Mouse (Mus musculus) heart, adult 9 months (tissue): Measurements from ENCODE around the gene Ankzf1.

Experiments used
- DNase-seq, 2 experiments: peaks; one replicate each; pipeline ENCODE4 v3.0.0; 2022; ENCODE audit warnings: low spot score in 2 of 2

Ankzf1 gene

DNA sequence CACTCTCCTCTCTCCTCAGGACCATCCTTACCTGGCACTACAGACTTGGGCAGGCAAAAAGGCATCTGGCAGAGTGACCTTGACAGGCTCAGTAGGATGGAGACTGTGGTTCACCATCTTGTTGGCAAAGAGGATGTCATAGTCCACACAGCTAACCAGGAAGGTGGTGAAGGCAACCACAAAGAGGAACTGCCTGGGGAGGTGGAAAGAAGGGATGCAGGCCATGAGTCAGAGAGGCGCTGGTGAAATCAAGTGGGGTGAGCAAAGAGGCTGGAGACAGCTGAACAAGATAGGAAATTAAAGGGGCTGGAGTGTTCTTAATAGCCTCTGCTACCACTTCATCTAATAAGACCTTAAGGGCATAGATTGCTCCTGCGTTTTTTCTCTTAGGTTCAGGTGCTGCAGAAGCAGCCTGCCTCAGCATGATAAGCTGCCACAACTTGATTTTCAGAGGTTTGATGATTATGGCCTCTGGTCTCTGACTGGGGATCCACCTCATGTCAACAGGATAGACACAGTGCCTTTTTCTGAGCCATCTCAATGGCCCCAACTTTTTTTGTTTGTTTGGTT, 4.0 kb upstream of the Ankzf1 start:
- no peak for DNase-seq

DNA sequence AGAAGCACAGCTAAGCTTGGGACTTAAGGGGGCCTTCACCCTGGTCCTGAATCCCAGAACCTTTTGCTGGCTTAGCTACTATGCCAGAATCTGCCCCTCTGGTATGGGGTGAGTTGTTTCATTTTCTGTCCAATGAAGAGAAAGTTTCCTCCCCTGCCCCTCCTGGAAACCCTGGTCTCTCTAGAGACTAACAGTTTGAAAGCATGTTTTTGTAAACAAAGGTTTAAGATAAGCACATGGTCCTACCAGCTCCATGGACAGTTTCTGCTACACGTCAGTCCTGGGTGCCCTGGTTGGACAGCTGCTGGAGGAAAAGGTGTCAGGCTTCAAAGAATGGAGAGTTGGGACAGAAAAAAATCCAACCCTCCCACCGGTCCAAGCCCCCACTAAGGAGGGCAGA, 1.4 kb upstream of the Ankzf1 start:
- no peak for DNase-seq

DNA sequence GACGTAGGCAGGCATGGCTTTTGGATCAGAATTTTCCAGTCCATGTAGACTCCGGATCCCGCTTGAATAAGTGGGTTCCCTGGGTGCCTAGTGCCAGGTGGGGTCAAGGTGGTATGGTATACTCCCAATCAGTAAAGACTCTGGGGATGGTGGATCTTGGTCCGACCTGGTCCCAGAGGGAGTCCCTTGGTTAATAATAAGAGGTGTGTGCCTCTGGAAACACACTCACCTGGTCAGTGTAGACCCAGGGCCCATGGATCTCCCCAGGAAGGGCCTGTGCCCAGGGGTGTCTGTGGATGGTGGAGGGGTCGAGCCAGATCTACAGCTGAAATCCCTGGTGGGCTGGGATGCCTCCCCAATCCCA, 711 bp upstream of the Ankzf1 start:
- DNase-seq, result no peak

DNA sequence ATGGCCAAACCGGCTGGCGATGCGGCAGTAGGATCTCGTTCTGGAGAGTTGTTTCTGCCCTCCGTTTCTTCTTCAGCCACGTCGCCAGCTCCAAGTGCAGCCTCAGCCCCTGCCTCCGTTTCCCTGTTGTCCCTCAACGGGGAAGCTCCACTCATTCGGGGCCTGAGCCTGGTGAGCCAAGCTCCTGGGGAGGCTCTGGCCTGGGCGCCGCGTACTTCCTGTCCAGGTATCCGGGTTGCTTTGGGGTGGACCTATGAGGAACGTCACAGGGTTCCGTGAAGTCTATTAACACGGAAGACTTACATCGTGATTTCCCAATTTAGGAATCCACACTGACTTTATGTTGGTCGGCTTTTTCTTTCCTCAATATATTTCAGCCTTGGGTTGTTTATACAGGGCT, 501 bp downstream of the Ankzf1 start:
- DNase-seq, result peak in 1 of 2 experiments; percentile 45

DNA sequence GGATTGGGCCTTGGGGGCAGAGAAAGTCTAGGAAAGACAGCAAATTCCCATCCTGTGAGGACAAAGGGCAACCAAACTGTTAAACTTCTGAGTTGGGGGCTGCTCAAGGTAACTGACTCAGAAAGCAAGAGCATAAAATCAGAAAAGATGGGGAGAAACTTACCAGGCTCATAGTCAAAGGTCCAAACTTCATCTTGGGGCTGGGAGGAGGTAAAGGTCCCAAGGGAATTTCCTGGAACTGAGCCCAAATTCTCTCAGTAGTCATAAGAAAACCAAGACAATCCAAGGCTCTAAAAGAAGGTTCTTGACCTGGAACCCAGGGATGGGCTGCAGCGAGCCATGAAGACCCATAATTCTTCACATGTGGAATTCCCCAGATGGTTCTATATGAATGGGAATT, 9.3 kb downstream of the Ankzf1 start:
- no peak for DNase-seq

DNA sequence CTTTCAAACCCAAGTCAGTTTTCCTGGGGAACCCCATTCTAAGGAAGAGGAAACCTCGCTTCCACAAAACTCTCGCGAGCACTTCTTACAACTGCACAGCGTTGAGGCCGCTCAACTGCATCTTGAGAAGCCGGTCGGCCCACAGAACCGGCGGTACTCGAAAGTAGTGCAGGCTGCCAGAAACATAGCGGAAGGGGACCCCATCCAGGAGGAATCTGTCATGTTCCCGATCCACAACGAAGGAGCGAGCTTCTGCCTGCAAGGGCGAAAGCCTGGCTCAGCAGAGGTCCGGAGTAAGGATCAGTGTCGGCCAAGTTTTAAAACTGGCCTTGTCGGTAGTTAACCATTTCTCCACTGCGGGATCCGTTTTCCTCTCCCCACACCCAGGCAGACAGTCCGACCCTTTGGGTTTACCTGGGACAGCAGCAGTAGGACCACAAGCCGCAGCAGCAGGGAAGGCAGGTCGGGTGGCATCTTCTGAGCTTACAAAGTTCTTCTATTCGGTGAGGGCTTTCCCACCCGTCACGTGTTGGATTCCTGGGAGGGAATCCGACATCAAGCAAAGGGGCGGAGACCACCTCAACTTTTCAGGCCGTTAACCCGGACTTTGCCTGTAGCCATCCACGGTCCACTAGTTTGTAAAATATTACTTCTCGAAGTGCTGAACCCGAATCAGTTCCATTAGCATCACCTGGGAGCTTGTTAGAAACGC, 17.2 kb downstream of the Ankzf1 start:
- DNase-seq, result peak; percentile 45 to 52

DNA sequence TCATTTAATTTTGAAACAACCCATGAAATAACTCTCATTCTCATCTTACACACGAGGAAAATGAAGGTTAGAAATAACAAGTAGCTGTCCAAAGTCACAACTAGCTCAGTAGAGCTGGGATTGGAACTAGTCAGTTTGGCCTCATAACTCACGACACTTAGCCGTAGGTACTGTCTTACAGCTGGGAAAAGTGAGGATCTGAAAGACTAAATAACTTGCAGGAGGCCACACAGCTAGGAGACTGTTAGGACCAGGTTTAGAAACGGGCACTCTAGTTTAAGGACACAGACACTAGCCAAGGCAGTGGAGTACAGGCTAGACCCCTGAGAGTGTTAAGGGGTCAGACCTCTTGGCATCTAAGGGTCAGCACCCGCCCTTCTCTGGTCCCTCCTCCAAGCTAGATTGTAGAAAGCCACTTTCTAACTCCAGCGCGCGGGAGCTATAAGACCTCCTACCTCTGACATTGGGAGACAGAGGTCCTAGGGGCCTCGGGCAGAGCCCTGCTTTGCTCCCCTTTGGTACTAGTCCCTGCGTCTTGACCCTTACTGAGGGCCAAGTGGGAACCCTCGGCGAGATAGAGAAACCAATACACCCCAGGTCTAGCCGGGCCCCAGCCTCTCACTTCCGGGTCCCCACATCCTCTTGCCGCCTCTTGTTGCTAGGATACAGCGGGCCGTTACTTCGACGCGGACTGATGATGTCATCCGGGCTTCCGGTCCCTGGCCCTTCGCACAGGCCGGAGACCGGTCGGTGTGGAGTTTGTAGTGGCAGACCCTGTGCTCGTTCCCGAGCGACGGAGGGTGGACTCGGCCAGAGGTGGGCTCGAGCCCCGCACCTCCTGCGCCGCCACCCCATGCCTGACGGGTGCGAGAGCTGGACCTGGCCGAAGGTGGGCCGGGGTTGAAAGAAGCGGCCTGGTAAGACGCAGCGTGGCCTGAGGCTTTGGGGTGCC, 18.5 kb downstream of the Ankzf1 start, which contains the start of the genes Glb1l and Stk16:
Gene Glb1l, minus strand, starts transcription at position 678 of the 952 bp plus-strand sequence.
Gene Stk16, plus strand, starts transcription at position 703 of the 952 bp plus-strand sequence.
- peak; percentile 96 for DNase-seq

DNA sequence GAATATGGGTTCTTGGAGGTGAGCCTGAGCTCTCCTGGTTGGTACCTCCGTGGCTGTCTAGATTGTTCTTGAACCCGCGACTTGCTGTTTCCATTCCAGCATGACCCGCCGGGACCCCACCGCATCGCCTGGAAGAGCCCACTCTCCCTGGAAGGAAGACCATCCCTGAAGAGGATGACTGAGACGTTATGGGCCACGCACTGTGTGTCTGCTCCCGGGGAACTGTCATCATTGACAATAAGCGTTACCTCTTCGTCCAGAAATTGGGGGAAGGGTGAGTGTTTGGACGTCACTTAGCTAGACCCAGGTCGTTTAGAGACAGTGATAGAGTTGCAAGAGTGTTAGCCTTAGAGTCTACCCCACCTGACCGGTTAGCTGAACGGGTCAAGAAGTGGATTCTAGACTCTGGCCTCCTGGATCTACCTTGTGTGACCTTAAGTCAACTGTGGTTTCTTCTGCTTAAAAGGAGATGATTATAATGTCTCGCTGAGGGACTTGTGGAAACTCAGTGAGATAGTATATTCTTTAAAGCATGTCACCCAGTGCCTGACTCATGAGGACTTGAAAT, 19.3 kb downstream of the Ankzf1 start:
- no peak for DNase-seq

DNA sequence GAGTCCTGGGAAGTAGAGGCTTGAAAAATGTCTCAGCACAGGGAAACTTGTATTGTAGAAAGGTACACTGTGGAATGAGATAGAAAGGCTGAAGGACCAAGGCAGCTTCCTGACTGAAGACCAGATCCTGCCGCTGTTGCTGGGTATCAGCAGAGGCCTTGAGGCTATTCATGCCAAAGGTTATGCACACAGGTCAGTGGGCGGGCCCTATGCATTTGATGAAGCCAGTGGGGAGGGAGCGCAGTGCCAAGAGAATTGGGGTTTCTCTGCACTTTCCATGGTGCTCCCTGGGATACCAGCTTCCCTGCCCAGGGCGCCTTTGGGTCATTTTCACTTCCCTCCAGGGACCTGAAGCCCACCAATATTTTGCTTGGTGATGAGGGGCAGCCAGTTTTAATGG, 20.6 kb downstream of the Ankzf1 start:
- DNase-seq, result no peak

DNA sequence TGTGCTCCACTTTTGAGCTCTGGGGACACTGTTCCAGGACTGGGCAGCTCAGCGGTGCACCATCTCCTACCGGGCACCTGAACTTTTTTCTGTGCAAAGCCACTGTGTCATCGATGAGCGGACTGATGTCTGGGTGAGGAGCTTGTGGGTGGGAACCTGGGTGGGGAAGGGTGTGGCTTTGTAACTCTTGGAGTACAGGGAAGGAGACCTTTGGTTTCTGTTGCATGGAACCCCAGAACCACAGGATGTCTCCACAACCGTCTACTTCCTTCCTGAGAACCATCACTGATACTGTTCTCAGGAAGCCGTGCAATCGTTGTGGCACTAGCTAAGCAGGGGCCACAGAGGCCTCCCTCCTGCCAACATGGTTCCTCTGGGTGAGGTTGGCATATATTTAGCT, 21.1 kb downstream of the Ankzf1 start:
- no peak for DNase-seq

DNA sequence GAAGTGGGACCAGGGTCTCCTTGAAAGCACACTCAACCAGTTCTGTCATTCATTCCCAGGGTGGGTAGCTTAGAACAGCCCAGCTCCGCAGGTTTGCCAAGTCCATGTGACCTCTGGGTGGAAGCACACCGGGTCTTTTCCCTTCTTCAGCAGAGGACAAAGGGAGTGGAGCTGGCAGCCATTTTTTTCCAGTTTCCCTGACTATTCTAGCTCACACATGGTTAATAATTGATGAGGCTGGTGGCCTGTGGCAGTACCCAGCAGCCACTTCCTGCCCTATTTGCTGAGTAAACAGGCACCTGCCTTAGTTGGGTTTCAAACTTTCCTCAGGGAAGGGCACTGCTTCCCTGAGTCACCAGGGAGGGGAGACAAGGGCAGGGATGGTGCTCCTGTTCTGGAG, 22.5 kb downstream of the Ankzf1 start:
- DNase-seq, result no peak

DNA sequence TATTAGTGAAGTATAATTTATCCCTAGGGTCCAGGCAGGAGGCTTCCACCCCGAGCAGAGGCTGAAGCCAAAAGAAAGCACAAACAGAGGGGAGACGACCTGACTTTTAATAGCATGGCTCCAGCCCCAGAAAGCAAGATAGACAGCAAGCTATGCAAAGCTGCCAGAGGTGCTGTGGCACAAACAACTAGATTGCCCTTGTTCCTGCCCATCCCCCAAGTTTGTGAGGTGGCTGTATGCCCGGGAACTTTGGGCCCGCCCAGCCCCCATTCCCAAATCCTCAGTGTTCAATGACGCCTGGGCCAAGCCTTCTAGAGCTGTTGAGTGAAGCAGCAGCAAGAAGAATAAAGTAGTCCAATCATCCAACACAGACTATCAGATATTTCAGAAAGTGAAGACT, 22.9 kb downstream of the Ankzf1 start:
- peak; percentile 66 to 83 for DNase-seq

DNA sequence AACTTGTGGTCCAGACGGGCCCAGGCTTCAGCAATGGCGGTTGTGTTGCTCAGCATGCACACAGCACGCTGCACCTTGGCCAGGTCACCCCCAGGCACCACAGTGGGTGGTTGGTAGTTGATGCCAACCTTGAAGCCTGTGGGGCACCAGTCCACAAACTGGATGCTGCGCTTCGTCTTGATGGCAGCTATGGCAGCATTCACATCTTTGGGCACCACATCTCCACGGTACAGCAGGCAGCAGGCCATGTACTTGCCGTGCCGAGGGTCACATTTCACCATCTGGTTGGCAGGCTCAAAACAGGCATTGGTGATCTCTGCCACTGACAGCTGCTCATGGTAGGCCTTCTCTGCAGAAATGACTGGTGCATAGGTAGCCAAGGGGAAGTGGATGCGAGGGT, 23.8 kb downstream of the Ankzf1 start:
- no peak for DNase-seq

DNA sequence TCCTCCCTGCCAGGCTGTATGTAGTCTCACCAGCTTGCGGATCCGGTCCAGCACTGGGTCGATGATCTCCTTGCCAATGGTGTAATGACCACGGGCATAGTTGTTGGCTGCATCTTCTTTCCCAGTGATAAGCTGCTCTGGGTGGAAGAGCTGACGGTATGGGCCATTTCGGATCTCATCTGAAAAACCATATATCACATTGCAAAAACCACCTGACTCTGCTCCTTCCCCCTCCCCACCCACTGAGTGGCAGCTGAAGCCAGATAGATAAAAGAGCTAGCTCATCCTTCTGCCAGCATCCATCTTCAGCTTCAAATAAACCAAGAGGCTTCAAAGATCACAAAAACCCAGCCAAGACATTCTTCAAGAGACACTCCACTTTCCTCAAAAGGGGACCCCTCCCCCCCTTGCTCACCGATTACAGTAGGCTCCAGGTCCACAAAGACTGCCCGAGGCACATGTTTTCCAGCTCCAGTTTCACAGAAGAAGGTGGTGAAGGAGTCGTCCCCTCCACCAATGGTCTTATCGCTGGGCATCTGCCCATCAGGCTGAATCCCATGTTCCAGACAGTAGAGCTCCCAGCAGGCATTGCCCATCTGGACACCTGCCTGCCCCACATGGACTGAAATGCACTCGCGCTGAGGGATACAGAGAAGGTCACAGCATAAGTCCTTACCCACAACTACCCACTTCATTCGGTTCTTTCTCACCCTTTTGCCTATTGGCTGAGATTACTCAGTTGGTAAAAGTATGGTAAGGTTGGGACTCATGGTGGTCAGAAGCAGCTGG, 25.0 kb downstream of the Ankzf1 start:
- peak; percentile 73 to 74 for DNase-seq

DNA sequence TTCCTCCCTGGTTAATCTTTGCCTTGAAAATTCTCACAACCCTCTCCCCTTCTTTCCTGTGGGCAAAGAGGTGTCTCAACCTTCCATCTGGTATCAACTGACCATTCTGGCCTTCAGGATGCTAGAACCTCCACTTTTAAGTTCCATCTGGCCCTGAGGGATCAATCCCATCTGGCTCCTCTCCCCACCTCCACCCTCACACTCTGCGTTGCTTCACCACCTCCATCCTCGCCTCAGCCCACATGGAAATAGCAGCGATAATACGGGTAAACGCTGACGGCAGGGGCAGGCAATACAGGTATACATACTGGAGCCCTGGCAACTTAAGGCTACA, 25.9 kb downstream of the Ankzf1 start:
- no peak for DNase-seq

DNA sequence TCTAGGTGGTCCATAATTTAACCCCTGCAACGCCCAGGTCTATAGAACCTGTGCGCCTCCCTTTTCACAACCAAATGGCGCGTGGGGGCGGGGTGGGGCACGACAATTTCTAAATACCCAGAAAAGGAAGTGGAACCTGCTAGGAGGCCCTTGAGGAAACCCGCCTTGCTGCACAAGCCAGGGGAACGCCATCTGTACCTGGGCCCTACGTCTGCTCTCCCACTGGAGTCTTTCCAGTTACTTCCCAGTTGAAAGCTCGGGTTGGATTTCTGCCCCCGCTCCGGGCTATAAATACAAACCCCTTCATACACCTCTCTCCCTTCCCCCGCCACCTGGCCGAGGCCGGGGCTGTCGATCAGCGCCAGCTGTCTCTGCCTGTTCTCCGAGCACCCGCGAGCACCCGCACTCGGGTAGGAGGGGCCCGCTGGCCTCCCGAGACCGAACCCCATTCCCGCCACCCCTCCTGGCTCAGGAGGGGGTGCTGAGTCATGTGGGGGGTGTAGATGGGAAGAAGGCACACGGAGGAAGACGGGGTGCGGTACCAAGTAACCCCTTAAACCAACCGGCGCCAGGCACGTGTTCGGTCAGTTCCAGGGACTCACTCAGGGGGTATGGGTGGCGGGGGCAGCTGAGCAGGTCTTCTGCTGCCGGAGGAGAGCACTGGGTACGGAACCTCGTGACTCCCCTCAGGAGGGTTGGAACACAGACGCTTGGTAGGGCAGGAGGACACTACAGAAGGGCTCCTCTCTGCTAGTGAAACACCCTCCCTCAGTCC, 26.5 kb downstream of the Ankzf1 start:
- peak; percentile 75 to 77 for DNase-seq

DNA sequence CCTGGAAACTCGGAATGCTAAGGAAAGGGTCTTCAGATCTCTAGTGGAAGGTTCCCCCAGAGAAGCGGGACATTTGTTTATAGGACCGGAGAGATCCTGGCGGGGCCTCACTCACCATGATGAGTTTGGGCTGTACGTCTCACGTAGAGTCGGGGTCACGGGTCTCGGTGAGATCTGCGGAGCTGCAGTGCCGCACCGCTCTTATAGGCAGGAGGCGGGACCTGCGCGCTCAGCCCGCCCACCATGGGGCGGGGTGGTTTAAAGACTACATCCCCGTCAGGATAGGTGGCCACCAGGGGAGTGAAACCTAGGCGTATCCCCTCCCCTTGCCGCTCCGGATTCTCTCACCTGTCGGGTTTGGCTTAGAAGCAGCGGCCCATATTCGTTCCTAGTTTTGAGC, 27.1 kb downstream of the Ankzf1 start:
- peak; percentile 89 to 91 for DNase-seq

DNA sequence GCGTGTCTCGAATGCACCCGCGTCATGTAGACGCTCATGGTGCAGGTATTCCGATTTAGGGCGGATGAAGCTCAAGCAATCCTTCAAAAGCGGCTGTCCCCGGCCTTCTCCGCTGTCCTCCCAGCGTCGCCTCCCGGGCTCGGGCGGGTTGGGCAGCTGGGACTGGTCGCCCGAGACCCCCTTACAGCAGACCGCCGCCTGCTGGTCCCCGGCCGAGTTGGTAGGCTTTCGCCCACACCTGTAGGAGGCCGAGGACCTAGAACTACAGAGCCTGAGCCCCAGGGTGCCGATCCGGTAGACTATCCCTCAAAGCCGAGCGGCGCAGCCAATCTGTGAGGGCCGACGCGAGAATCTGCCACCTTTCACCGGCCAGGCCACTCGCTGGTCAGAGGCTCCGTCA, 27.6 kb downstream of the Ankzf1 start, which contains the start of gene Tuba4a:
Gene Tuba4a, minus strand, starts transcription at position 335 of the 400 bp plus-strand sequence.
- DNase-seq, result no peak

DNA sequence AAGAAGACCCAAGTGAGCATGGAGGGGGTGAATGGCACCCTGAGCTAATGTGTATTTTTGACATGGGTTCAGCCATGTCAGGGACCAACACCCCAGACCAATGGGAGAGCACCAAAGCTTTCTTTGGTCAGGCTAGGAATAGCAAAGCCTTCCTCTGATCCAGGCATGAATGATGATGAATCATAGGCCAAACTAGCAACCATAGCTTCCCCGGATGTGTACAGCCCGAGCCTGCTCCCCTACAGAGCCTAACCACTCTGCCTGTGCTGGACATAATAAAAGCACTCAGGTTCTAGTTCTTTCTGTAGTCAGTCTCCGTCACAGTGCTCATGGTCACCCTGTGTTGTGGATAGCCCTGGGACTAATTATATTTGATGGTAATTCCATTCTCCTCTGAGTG, 29.6 kb downstream of the Ankzf1 start:
- no peak for DNase-seq

DNA sequence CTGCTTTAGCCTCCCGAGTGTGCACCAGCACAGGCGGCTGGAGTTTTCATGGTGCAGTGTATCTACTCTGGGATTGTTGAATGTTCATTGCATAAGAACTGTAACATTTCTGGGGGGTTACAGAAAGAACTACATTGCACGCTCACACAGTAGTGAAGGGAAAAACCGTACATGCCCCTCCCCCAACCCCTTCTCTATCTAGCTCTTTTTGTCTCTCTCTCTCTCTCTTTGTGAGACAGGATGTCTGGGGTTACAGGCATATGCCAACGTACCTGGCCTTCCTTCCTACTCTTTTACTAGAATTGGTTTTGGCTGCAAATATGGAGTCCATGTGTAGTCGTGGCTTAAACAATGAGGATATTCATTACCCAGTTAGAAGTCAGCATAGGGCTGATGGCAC, 31.0 kb downstream of the Ankzf1 start:
- DNase-seq, result no peak

DNA sequence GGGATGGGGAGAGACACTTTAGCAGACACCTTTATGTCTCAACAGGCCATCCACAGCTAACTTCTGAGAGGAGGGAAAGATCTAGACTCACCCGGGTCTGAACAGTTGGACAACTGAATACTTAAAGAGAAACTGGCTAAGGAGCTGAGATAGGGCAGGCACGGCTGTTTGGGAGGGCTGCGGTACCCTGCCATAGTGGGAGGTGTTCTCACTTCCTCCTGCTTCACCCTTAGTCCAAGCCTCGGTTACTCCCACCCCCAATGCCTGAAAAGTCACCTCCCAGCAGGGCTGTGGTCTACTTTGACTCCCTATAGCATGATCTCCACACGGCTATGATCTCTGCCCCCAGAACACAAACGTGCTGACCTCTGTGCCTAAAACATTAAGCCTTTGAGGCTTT, 31.6 kb downstream of the Ankzf1 start:
- DNase-seq, result no peak
